Mouse (Mus musculus) ES-Bruce4 (cell line): ENCODE results near the gene Fam20b.

Experiments
- CTCF ChIP-seq: IDR thresholded peaks from one replicate; pipeline ENCODE4 v1.8.1; 2011; ENCODE audit warnings: low read depth, low read length
- EP300 ChIP-seq: IDR thresholded peaks from 2 replicates; pipeline ENCODE4 v1.6.1; 2011; ENCODE audit warnings: low read depth, low read length; ENCODE audit not compliant: insufficient read depth
- POLR2A ChIP-seq: IDR thresholded peaks from one replicate; pipeline ENCODE4 v1.8.1; 2011; ENCODE audit warnings: low read length; ENCODE audit not compliant: insufficient read depth

DNA sequence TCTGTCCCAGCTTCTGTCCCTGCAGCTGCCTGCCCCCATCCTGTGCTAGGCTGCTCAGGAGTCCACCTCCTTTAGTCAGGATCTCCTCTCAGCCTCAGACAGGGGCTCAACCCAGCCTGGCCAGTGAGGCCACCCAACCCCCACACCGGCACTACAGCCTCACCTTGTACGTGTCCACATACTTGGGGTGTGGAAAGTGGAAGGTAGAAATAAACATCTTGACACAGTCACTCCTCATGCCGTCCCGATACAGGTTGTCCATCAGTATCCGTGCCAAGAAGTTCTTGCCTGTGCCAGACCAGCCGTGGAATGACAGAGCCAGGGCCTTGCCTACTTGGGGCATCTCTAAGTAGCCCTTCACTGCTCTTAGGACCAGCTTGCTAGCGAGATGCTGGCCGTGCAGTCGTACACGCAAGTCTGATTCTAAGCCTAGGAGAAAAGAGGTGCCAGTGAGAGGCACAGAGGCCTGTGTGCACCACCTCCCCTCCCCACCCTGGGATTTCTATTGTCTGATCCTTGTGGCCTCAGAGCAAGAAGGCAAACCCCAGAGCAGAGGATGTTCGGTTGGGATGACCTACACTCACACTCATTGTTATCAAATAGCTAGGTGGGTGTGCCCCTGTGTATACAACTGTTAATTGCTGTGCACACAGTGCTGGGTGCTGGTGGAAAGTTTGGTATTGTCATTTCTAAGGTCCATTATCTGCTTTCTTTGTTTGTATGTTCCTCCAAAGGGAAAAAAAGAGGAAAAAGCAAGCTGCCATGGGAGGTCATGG, 49.5 kb downstream of the Fam20b start:
- TF ChIP-seq CTCF (no peak), POLR2A (no peak), EP300 (peak; percentile 80)
